Mouse (Mus musculus): ENCODE data around the gene Tarm1. TPM values are rescaled to one million over a fixed set of nuclear protein-coding genes. Genes with fewer than 3 reads are reported as not detected.

Gene Tarm1
- total and polyA plus RNA-seq, 3 experiments, result 1.3 TPM; not detected in 2

GRCm38 (mm10) chr7:3451161-3451560, 51.3 kb downstream of the Tarm1 start:
- dilution Hi-C loops (cut with MboI; ENCODE audit: extremely low pct_ligation_motif_present, extremely low pct_unique_long_range_greater_than_20kb, low sequenced_read_pairs), result no loop called here

GRCm38 (mm10) chr7:3450671-3451070, 51.8 kb downstream of the Tarm1 start:
- in situ Hi-C loops (cut with MboI; ENCODE audit: low pct_ligation_motif_present, low pct_unique_long_range_greater_than_20kb, low sequenced_read_pairs), result no loop called here

More at GRCm38 (mm10) chr7:3451161-3451560, 51.3 kb downstream of the Tarm1 start:
- Histone ChIP-seq H3K9ac (ENCODE audit: insufficient read depth, low read depth) (no peak overlapping the region), H3K9me3 (replicated peaks; ENCODE audit: low read length) (no peaks in the 10 kb centered on the region), H3K4me1 (ENCODE audit: control insufficient read depth in 1 of 2, insufficient read depth in 2 of 2) (peaks cover 2 to 69% of the 10 kb centered on the region in 2 experiments; a peak in 3 of 4 replicates), H3K27me3 (replicated peaks) (no peaks in the 10 kb centered on the region), H3K36me3 (replicated peaks in 1 of 2; ENCODE audit: control insufficient read depth in 1 of 2, insufficient read depth in 1 of 2, low read length in 1 of 2) (no peaks in the 10 kb centered on the region), H3K4me3 (replicated peaks in 1 of 3; ENCODE audit: low read depth in 2 of 3, low read length in 2 of 3, poor library complexity in 1 of 3) (no peak overlapping the region), H3K79me2 (replicated peaks; ENCODE audit: control insufficient read depth, extremely low read depth, insufficient read depth, poor library complexity, severe bottlenecking) (no peaks in the 10 kb centered on the region), H3K27ac (ENCODE audit: insufficient read depth, low read depth) (no peak overlapping the region), H3K4me2 (ENCODE audit: insufficient read depth, low read depth, poor library complexity, severe bottlenecking) (no peak overlapping the region)
- TF ChIP-seq JUN (IDR thresholded peaks at IDR 0.05; ENCODE audit: insufficient read depth, low read depth, low read length), result no peak
- no peak for TF ChIP-seq POLR2AphosphoS2 (IDR thresholded peaks at IDR 0.05; ENCODE audit: low read depth, low read length)
- TF ChIP-seq ZKSCAN1 (IDR thresholded peaks at IDR 0.05; ENCODE audit: borderline replicate concordance, low read depth, low read length), result no peak
- no peak for TF ChIP-seq MAZ (IDR thresholded peaks at IDR 0.05; ENCODE audit: low read depth, low read length)
- no peak for TF ChIP-seq TCF12 (IDR thresholded peaks at IDR 0.05; ENCODE audit: low read depth, low read length)
- no peak for TF ChIP-seq ZNF384 (IDR thresholded peaks at IDR 0.05; ENCODE audit: low read depth, low read length)
- no peak for TF ChIP-seq JUND (conservative IDR thresholded peaks at IDR 0.05; ENCODE audit: low read depth, low read length)
- no peak for TF ChIP-seq TBP (conservative IDR thresholded peaks at IDR 0.05; ENCODE audit: low read depth, low read length)
- no peak for TF ChIP-seq MAX (IDR thresholded peaks at IDR 0.05; ENCODE audit: low read length)
- no peak for TF ChIP-seq GABPA (IDR thresholded peaks at IDR 0.05; ENCODE audit: insufficient replicate concordance, low read depth, low read length)
- no peak for TF ChIP-seq MYC (IDR thresholded peaks at IDR 0.05; ENCODE audit: low read depth, low read length)
- no peak for TF ChIP-seq KAT2A (IDR thresholded peaks at IDR 0.05; ENCODE audit: insufficient replicate concordance, low read length)
- DNase-seq (ENCODE audit: extremely low read depth), result no peak
- in situ Hi-C loops (cut with MboI; ENCODE audit: low pct_ligation_motif_present, low pct_unique_long_range_greater_than_20kb, low sequenced_read_pairs), result no loop called here

More at GRCm38 (mm10) chr7:3450671-3451070, 51.8 kb downstream of the Tarm1 start:
- H3K4me3 ChIP-seq (replicated peaks in 1 of 3; ENCODE audit: low read depth in 2 of 3, low read length in 2 of 3, poor library complexity in 1 of 3), result no peak overlapping the region
- no peaks in the 10 kb centered on the region for H3K27me3 ChIP-seq (replicated peaks)
- H3K4me1 ChIP-seq (ENCODE audit: control insufficient read depth in 1 of 2, insufficient read depth in 2 of 2), result peaks cover 2 to 67% of the 10 kb centered on the region in 2 experiments; a peak in 3 of 4 replicates
- H3K9me3 ChIP-seq (replicated peaks; ENCODE audit: low read length), result no peaks in the 10 kb centered on the region
- dilution Hi-C loops (cut with MboI; ENCODE audit: extremely low pct_ligation_motif_present, extremely low pct_unique_long_range_greater_than_20kb, low sequenced_read_pairs), result no loop called here
- TF ChIP-seq PAX5 (IDR thresholded peaks at IDR 0.05; ENCODE audit: low read length) (no peak), MEF2A (IDR thresholded peaks at IDR 0.05; ENCODE audit: borderline replicate concordance, low read depth, low read length) (no peak), USF1 (IDR thresholded peaks at IDR 0.05; ENCODE audit: low read depth, low read length) (no peak), POLR2A (IDR thresholded peaks at IDR 0.05; ENCODE audit: low read depth, low read length) (no peak), CTCF (conservative IDR thresholded peaks at IDR 0.05 in 1 of 2, IDR thresholded peaks at IDR 0.05 in 1 of 2; ENCODE audit: low read depth in 2 of 2, low read length in 2 of 2) (no peak), CHD1 (IDR thresholded peaks at IDR 0.05; ENCODE audit: low read depth, low read length) (no peak), NELFE (IDR thresholded peaks at IDR 0.05; ENCODE audit: low read depth, low read length) (no peak), TCF12 (IDR thresholded peaks at IDR 0.05; ENCODE audit: low read depth, low read length) (no peak), TBP (conservative IDR thresholded peaks at IDR 0.05; ENCODE audit: low read depth, low read length) (no peak), USF2 (conservative IDR thresholded peaks at IDR 0.05; ENCODE audit: low read depth, low read length) (no peak), SMC3 (IDR thresholded peaks at IDR 0.05; ENCODE audit: low read depth, low read length) (no peak), MAX (IDR thresholded peaks at IDR 0.05; ENCODE audit: low read length) (no peak), EP300 (IDR thresholded peaks at IDR 0.05; ENCODE audit: low read length) (no peak), ZNF384 (IDR thresholded peaks at IDR 0.05; ENCODE audit: low read depth, low read length) (no peak), SIN3A (IDR thresholded peaks at IDR 0.05; ENCODE audit: low read length) (no peak), ETS1 (conservative IDR thresholded peaks at IDR 0.05; ENCODE audit: low read depth, low read length) (no peak), MXI1 (IDR thresholded peaks at IDR 0.05; ENCODE audit: low read depth, low read length) (no peak), IRF4 (IDR thresholded peaks at IDR 0.05; ENCODE audit: low read depth, low read length) (no peak), MYC (IDR thresholded peaks at IDR 0.05; ENCODE audit: low read depth, low read length) (no peak), UBTF (IDR thresholded peaks at IDR 0.05; ENCODE audit: low read depth, low read length) (no peak)
- no peak overlapping the region for H3K9ac ChIP-seq (ENCODE audit: insufficient read depth, low read depth)
- H3K27ac ChIP-seq (ENCODE audit: insufficient read depth, low read depth), result no peak overlapping the region
- DNase-seq (ENCODE audit: extremely low read depth), result no peak
- no peak overlapping the region for H3K4me2 ChIP-seq (ENCODE audit: insufficient read depth, low read depth, poor library complexity, severe bottlenecking)
- no peaks in the 10 kb centered on the region for H3K79me2 ChIP-seq (replicated peaks; ENCODE audit: control insufficient read depth, extremely low read depth, insufficient read depth, poor library complexity, severe bottlenecking)
- no peaks in the 10 kb centered on the region for H3K36me3 ChIP-seq (replicated peaks in 1 of 2; ENCODE audit: control insufficient read depth in 1 of 2, insufficient read depth in 1 of 2, low read length in 1 of 2)
